Mouse (Mus musculus) layer of hippocampus, postnatal 36 days (tissue): Measurements from ENCODE around the gene Itk. TPM values are rescaled to one million over a fixed set of nuclear protein-coding genes. Genes with fewer than 3 reads are reported as not detected.

Experiments used
- DNase-seq, 2 experiments: peaks; one replicate each; pipeline ENCODE4 v3.0.0; 2022
- total RNA-seq, 2 experiments: library from RNA; stranded (reverse); gene quantifications; 2 replicates each; pipeline ENCODE4 v1.2.3; 2021

The Itk gene
- total RNA-seq, 2 experiments from 2014 or later, result 0.18 to 0.27 TPM

DNA sequence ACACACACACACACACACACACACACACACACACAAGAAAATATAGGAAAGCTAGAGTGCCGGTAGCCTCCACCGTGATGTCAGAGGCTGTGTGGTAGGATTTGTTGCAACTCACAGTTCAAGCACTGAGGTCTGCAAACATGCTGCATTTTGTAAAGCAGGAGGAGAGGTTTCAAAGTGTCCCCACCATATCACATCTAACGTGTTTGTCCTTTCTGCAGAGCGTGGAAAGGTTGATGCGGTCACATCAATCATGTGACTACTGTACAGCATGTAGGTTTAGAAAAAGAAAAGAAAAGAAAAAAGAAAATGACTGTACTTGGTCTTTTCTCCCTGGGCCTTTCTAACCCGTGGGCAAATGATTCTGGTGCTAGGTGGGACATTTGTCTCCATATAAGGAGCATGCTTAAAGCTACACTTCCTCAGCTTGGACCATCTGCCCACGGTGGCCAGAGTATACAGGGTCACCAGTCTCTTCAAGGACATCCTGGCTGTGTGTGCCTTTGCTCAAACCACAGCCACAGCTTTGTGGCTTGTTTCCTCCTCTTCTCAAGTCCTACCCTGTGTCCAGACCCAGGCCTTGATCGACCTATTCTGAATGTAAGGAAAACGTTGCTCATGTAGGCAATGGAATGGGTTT lies 83.3 kb downstream of the Itk start:
- DNase-seq, result no peak

GRCm38 (mm10) chr11:46304864-46305710 lies 84.2 kb downstream of the Itk start:
- DNase-seq, result no peak

- no peak for DNase-seq
These were observed 85.2 kb downstream of the Itk start for GRCm38 (mm10) chr11:46304093-46304492.

GRCm38 (mm10) chr11:46302471-46302870 lies 86.8 kb downstream of the Itk start:
- no peak for DNase-seq

DNA sequence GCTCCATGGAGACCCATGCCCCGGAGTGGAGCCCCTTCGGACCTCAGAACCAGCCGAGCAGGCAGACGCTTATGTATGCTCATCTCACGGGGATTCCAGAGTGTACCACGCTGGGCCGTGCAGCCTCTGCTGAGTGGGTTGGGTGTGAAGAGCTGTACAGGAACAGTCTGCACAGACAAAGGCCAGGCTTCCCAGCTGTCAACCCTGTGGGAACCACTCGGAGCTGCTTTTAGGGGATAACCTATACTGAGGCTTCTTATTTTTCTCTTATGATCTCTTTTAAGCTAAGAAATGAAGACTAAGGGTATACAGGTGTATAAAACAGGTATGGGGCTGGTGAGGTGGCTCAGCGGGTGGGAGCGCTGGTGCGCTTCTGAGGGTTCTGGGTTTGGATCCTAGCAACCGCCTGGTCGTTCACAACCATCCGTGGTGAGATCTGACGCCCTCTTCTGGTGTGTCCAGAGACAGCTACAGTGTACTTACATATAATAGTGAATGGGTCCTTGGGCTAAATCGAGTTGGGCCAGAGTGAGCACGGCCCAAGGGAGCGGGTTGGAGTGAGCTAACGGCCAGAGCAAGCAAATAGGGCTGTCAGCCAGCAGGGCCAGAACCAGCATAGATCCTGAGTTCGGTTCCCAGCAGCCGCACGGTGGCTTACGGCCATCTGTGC lies 87.6 kb downstream of the Itk start:
- DNase-seq, result peak; percentile 59 to 68

DNA sequence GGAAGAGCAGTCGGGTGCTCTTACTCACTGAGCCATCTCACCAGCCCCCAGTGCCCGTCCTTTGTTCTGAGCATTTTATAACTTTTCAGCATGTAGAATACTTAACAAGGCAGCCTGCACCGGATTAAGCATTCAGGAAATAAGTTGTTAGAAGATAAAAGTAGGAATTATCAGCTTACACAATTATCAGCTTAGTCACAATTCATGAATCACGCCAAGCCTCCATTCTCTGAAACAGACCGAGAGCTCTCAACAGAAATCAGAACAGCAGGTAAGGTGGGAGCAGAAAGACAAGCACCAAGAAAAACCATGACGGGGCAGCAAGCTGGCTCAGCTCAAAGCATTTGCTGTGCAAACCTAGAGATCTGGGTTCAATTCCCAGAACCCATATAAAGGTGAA lies 89.4 kb downstream of the Itk start:
- DNase-seq, result no peak

DNA sequence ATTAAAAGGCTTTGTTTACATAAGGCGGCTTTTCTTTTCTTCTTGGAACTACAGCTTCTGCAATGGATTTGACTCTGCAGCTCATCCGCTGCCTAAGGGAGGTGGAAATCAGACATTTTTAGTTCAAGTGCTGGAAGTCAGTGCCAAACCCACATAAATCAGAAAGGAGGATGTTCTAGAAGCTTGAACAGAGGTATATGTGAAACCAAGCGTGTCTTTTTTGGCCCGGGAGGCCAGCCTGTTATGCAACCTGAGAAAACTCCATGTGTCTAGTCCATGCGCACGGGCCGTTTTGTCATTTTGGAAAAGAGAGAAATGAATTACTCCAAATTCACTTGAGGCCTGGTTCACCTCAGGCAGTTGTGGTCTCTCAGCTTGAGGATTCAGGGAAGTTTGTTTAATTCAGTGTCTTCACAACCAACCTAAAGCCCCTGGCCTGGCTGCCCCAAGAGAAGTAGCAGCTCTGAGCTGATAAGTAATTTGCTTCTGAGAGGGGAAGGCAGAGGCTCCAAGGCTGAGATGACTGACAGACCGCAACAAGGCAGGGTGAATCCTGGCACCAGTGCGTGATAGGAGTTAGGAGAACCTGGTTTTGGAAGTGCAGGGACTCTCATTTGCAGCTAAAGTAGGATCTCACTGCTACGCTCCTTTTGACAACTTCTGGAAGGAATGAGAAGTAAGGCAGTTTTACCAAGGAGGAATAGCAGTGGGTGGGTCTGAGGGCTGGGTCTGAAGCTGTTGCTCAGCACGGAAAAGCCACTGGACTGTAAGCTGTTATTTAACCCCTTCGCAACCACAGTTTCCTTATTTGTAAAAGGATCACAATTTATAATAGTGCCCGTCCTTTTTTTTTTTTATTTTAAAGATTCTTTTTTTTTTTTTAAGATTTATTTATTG lies 90.2 kb downstream of the Itk start:
- no peak for DNase-seq

GRCm38 (mm10) chr11:46294390-46294789 lies 94.9 kb downstream of the Itk start:
- no peak for DNase-seq

GRCm38 (mm10) chr11:46293491-46293890 lies 95.8 kb downstream of the Itk start:
- no peak for DNase-seq

- DNase-seq, result no peak
These were observed 98.3 kb downstream of the Itk start for GRCm38 (mm10) chr11:46290988-46291405.

GRCm38 (mm10) chr11:46289561-46289960 lies 99.8 kb downstream of the Itk start:
- no peak for DNase-seq

DNA sequence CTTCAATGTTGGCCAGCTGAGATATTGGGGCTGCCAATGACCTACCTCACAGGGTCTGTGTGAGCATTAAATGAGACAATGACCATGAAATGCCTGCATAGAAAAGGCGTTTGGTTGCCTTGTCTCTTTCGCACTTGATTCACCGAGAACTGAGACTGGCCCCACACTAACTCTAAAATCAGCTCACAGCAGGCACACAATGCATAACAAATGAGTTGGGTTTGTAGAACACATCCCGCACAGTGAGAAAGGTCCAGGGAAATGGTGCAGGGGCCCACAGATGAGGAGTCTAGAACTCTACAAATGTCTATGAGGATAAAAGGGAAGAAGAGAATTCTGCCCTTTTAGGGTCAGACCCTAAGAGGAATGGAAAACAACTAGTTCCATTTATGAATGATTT lies 100.3 kb downstream of the Itk start:
- DNase-seq, result no peak

DNA sequence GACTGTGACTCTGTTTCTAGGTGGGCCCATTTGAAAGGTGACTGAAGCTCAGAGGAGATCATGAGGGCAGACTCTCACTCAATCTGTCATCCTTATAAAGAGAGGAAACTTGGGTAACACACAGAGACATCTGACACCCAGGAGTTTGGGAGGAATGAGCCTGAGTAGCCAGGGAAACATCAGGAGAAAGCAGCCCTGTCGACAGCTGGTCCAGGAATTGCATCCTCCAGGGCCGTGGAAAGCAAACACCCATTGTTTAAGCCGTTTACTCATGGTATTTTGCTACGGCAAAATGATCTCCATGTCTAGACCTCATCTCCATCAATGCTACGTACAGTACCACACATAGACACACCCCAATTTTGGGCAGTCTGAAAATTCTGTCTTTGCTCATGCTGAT lies 101.2 kb downstream of the Itk start:
- DNase-seq, result no peak

DNA sequence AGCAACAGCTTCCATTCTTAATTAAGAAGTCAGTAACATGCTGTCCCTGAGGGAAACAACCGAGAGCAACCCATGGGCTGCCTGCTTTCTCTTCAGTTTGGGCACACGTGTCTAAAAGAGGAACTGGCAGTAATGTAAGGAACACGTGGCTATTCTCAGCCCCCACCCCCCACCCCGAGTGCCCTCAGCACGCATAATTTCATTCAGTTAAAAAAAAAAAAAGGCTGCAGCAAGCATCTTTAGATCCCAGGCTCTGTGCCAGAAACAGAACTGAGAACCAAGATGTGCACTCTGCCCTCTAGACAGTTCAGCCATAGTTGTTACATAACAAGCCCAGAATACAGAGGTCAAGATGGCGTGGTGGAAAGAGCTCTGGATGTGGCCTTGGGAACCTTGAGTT lies 102.5 kb downstream of the Itk start:
- no peak for DNase-seq

GRCm38 (mm10) chr11:46283800-46284199 lies 105.5 kb downstream of the Itk start:
- DNase-seq, result no peak

DNA sequence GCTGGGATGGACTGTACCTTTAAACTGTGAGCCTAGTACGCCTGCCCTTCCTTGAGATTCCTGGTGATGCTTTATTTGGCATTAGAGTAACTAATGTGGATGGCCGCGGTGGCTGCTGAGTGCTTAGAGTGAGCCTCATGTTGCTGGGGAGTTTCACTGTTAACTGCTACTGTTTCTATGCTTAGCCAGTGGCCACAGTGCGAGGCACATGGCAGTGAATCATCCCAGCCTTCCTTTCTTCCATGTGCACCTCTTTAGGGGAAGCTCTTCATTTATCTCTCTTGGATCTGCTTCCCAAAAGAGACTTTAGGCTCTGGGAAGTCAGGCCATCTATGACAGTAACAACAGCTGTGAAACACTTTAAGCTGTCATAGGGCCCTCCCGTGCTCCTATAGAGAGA lies 106.7 kb downstream of the Itk start:
- DNase-seq, result no peak

DNA sequence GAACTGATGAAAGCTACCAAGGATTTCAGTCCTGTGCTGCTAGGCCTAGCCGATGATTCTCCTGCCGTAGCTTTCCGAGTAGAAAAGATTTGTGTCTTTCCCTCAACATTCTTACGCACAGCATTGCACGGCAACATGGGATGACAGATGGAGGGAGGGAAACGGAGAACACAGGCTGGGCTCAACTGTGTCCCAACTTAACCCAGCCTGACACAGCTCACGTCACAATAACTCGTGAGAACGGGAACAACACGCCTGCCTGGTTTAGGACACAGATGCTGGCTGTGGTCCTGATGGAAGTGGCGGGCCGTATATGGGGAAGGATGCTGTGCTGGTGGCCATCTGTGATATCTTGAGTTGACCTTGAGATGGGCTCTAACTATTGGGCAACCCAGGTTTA lies 110.6 kb downstream of the Itk start:
- DNase-seq, result peak in 1 of 2 experiments; percentile 52

- DNase-seq, result no peak
These were observed 111.2 kb downstream of the Itk start for GRCm38 (mm10) chr11:46278140-46278539.

GRCm38 (mm10) chr11:46276778-46277177 lies 112.5 kb downstream of the Itk start:
- DNase-seq, result no peak

- DNase-seq, result no peak
These were observed 113.1 kb downstream of the Itk start for GRCm38 (mm10) chr11:46276168-46276567.

GRCm38 (mm10) chr11:46275302-46275701 lies 114.0 kb downstream of the Itk start:
- peak; percentile 74 to 76 for DNase-seq
